Mouse (Mus musculus) limb, embryonic 14.5 days (tissue): ENCODE measurements around the gene Eif4h. TPM values are rescaled to one million over a fixed set of nuclear protein-coding genes. Genes with fewer than 3 reads are reported as not detected.

ENCODE experiments used
- ATAC-seq: fragments of 200-750 bp; cut with Nextera tagmentation; 2 replicates; pipeline ENCODE4 v1.8.0; 2017; ENCODE audit warnings: low read depth, moderate number of reproducible peaks, moderate TSS enrichment; ENCODE audit not compliant: low FRiP score
- DNase-seq: peaks from one replicate; pipeline ENCODE4 v3.0.0-alpha.2; 2015; ENCODE audit warnings: low spot score
- H3K27ac ChIP-seq: fragments of 300-500 bp; sonication (generic); replicated peaks from 2 replicates; pipeline ENCODE4 v1.5.1; 2014; ENCODE audit warnings: low read depth, mild to moderate bottlenecking, low read length, moderate library complexity, mixed read lengths
- H3K27me3 ChIP-seq: fragments of 300-500 bp; sonication (generic); 2 replicates; pipeline ENCODE4 v1.6.1; 2014; ENCODE audit warnings: low read length, mixed read lengths; ENCODE audit not compliant: control insufficient read depth, insufficient read depth
- H3K36me3 ChIP-seq: fragments of 300-500 bp; sonication (generic); 2 replicates; pipeline ENCODE4 v1.6.1; 2014; ENCODE audit warnings: mild to moderate bottlenecking, low read length, moderate library complexity, mixed read lengths; ENCODE audit not compliant: control insufficient read depth, insufficient read depth
- H3K4me1 ChIP-seq: fragments of 300-500 bp; sonication (generic); 2 replicates; pipeline ENCODE4 v1.6.1; 2014; ENCODE audit warnings: antibody characterized with exemption, low read length, mixed read lengths; ENCODE audit not compliant: control insufficient read depth, insufficient read depth
- H3K4me2 ChIP-seq: fragments of 300-500 bp; sonication (generic); replicated peaks from 2 replicates; pipeline ENCODE4 v1.6.1; 2014; ENCODE audit warnings: low read depth, mild to moderate bottlenecking, low read length, moderate library complexity; ENCODE audit not compliant: severe bottlenecking
- H3K4me3 ChIP-seq: fragments of 300-500 bp; sonication (generic); replicated peaks from 2 replicates; pipeline ENCODE4 v1.5.1; 2014; ENCODE audit warnings: low read length
- H3K9ac ChIP-seq: fragments of 300-500 bp; sonication (generic); 2 replicates; pipeline ENCODE4 v1.6.1; 2014; ENCODE audit warnings: mild to moderate bottlenecking, low read depth, low read length, moderate library complexity; ENCODE audit not compliant: severe bottlenecking
- H3K9me3 ChIP-seq: fragments of 300-500 bp; sonication (generic); 2 replicates; pipeline ENCODE4 v1.6.1; 2016; ENCODE audit warnings: low read length; ENCODE audit not compliant: control insufficient read depth
- POLR2A ChIP-seq: fragments of 200-500 bp; IDR thresholded peaks from 2 replicates; pipeline ENCODE4 v1.8.0; 2012; ENCODE audit warnings: inconsistent platforms, mild to moderate bottlenecking, moderate library complexity, borderline replicate concordance; ENCODE audit not compliant: insufficient read depth, insufficient read length; ENCODE audit errors: extremely low read depth
- WGBS: fragments of 180-500 bp; shearing (Covaris S2); extraction: QIAGEN DNeasy Blood & Tissue Kit; methylation state at CpG from one replicate; pipeline ENCODE4 v1.1.7; 2014; 5-methylcytosine and 5-hydroxymethylcytosine counted together
- polyA plus RNA-seq, 2 experiments: library from polyadenylated mRNA; depleted of rRNA in 1 of 2; stranded (reverse) in 1 of 2; unstranded in 1 of 2; fragments of >200 nt; fragmentation: Nextera tagmentation in 1 of 2; extraction: Ambion mirVana in 1 of 2; gene quantifications; 2 replicates each; pipeline versions ENCODE4 v1.2.1 to v1.2.3; 2012 to 2014

Eif4h gene
- polyA plus RNA-seq, 2 experiments: 342 to 424 TPM

GRCm38 (mm10) chr5:134593093-134593492, 46.2 kb downstream of the Eif4h start:
- DNase-seq (no peak), ATAC-seq (no peak)
- no peaks in the 10 kb centered on the region for H3K9me3 ChIP-seq
- H3K27me3 ChIP-seq: no peaks in the 10 kb centered on the region
- H3K4me1 ChIP-seq: no peaks in the 10 kb centered on the region
- H3K9ac ChIP-seq: no peak overlapping the region
- peaks cover 88% of the 10 kb centered on the region for H3K36me3 ChIP-seq
- no peak for TF ChIP-seq POLR2A
- H3K27ac ChIP-seq: no peak overlapping the region
- H3K4me2 ChIP-seq: no peak overlapping the region
- H3K4me3 ChIP-seq: no peak overlapping the region
- WGBS: 84% methylated on average over 9 of the region's 9 CpGs

GRCm38 (mm10) chr5:134592026-134592581, 47.2 kb downstream of the Eif4h start:
- H3K4me1 ChIP-seq: no peaks in the 10 kb centered on the region
- no peak overlapping the region for H3K4me2 ChIP-seq
- no peak overlapping the region for H3K27ac ChIP-seq
- WGBS: 89% methylated on average over 11 of the region's 11 CpGs
- DNase-seq (no peak), ATAC-seq (no peak)
- H3K9ac ChIP-seq: no peak overlapping the region
- no peak for TF ChIP-seq POLR2A
- H3K9me3 ChIP-seq: no peaks in the 10 kb centered on the region
- no peak overlapping the region for H3K4me3 ChIP-seq
- H3K27me3 ChIP-seq: no peaks in the 10 kb centered on the region
- peaks cover 78% of the 10 kb centered on the region for H3K36me3 ChIP-seq

- no peaks in the 10 kb centered on the region for H3K9me3 ChIP-seq
- no peak overlapping the region for H3K9ac ChIP-seq
- peaks cover 67% of the 10 kb centered on the region for H3K36me3 ChIP-seq
- no peaks in the 10 kb centered on the region for H3K4me1 ChIP-seq
- no peak for TF ChIP-seq POLR2A
- 84% methylated on average over 3 of the region's 3 CpGs for WGBS
- no peak overlapping the region for H3K4me2 ChIP-seq
- no peak overlapping the region for H3K4me3 ChIP-seq
- DNase-seq (no peak), ATAC-seq (no peak)
- no peaks in the 10 kb centered on the region for H3K27me3 ChIP-seq
- H3K27ac ChIP-seq: no peak overlapping the region
Observed at GRCm38 (mm10) chr5:134589900-134590299, 49.4 kb downstream of the Eif4h start.

GRCm38 (mm10) chr5:134584798-134585197, 54.5 kb downstream of the Eif4h start:
- H3K4me1 ChIP-seq: peaks cover 9% of the 10 kb centered on the region; the same call in 1 of the 2 replicates
- no peak overlapping the region for H3K4me3 ChIP-seq
- no peaks in the 10 kb centered on the region for H3K9me3 ChIP-seq
- whole genome bisulfite sequencing: 88% methylated on average over 5 of the region's 5 CpGs
- no peak for TF ChIP-seq POLR2A
- DNase-seq (no peak), ATAC-seq (no peak)
- no peak overlapping the region for H3K9ac ChIP-seq
- H3K36me3 ChIP-seq: peaks cover 17% of the 10 kb centered on the region
- no peak overlapping the region for H3K4me2 ChIP-seq
- H3K27me3 ChIP-seq: no peaks in the 10 kb centered on the region
- H3K27ac ChIP-seq: no peak overlapping the region

- H3K36me3 ChIP-seq: peaks cover 16% of the 10 kb centered on the region
- H3K27ac ChIP-seq: no peak overlapping the region
- TF ChIP-seq POLR2A: no peak
- H3K27me3 ChIP-seq: no peaks in the 10 kb centered on the region
- peak overlapping the region; percentile 78; the same call in 1 of the 2 replicates for H3K9ac ChIP-seq
- peak overlapping the region; percentile 86 for H3K4me3 ChIP-seq
- no peaks in the 10 kb centered on the region for H3K9me3 ChIP-seq
- ATAC-seq (no peak), DNase-seq (no peak)
- H3K4me1 ChIP-seq: peaks cover 9% of the 10 kb centered on the region; the same call in 1 of the 2 replicates
- peak overlapping the region; percentile 84 for H3K4me2 ChIP-seq
- 87% methylated on average over 3 of the region's 3 CpGs for WGBS
Observed at GRCm38 (mm10) chr5:134583884-134584213, 55.4 kb downstream of the Eif4h start.
